12 mouse cellular contexts compared by ENCODE assay signal in the genomic region with DNA sequence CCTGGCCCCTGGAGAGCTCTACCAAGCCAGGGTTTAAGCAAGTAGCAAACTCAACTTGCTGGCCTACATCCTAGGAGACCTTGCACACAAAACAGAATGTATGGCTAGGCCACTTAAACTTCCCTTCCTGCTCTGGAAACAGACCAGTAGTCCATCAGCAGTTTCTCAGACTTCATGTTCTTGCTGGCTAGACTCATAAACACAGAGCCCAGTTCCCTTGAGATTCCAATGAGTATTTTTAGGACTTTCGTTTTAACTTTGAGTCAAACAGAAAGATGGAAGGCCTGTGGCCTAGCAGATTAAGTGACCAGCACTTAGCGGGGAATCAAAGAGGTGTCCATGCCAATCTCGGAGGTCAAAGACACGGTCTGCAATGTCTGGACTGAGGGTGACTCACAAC.
"Had no signal": no experiment of that assay in that cellular context is flagged by ENCODE, and none has a peak within 500 bp of the region (broad histone marks: within the 10 kb centered on the region; RNA-seq: fewer than 3 reads in every experiment).

No protein-coding gene starts in this region.

- H3K4me2 ChIP-seq: kidney, embryonic 15.5 days; liver, embryonic 13.5 days; midbrain, embryonic 11.5 days; midbrain, embryonic 15.5 days; neural tube, embryonic 12.5 days had no signal

- H3K36me3 ChIP-seq: liver, embryonic 13.5 days; midbrain, embryonic 15.5 days; neural tube, embryonic 12.5 days had no signal

- H3K27ac ChIP-seq: kidney, embryonic 15.5 days; liver, embryonic 13.5 days; macrophage; midbrain, embryonic 15.5 days; neural tube, embryonic 12.5 days; stomach, postnatal 0 days had no signal

- H3K4me3 ChIP-seq: kidney, embryonic 15.5 days; liver, embryonic 13.5 days; megakaryocyte, embryonic 14.5 days; midbrain, embryonic 15.5 days; neural tube, embryonic 12.5 days had no signal

- DNase-seq: kidney, postnatal 14 days; liver; liver, embryonic 13.5 days; liver, postnatal 0 days had no signal

- ATAC-seq: liver, postnatal 0 days; lung, postnatal 0 days had no signal

- H3K27me3 ChIP-seq: liver, embryonic 13.5 days; midbrain, embryonic 15.5 days; neural tube, embryonic 12.5 days had no signal

- H3K4me1 ChIP-seq: kidney, embryonic 15.5 days; liver, embryonic 13.5 days; megakaryocyte, embryonic 14.5 days; midbrain, embryonic 15.5 days; neural tube, embryonic 12.5 days had no signal

- H3K9me3 ChIP-seq: kidney, embryonic 15.5 days; liver, embryonic 13.5 days; megakaryocyte, embryonic 14.5 days; midbrain, embryonic 15.5 days; neural tube, embryonic 12.5 days had no signal

- H3K9ac ChIP-seq: kidney, embryonic 15.5 days; liver, embryonic 13.5 days; liver, postnatal 0 days; midbrain, embryonic 15.5 days; neural tube, embryonic 12.5 days had no signal
